Mouse (Mus musculus): ENCODE results near the gene Dennd5a. TPM values are rescaled to one million over a fixed set of nuclear protein-coding genes. Genes with fewer than 3 reads are reported as not detected.

Dennd5a gene
- polyA plus RNA-seq, 1 experiment from 2014 or later, result 15.3 TPM

- Histone ChIP-seq H3K36me3 (ENCODE audit: control insufficient read depth, insufficient read depth) (peaks cover 24% of the 10 kb centered on the region), H3K9ac (ENCODE audit: low read depth, low read length) (no peak overlapping the region), H3K4me3 (ENCODE audit: low read depth, low read length) (no peak overlapping the region), H3K4me1 (replicated peaks; ENCODE audit: control insufficient read depth, insufficient read depth, low read length) (no peaks in the 10 kb centered on the region), H3K9me3 (ENCODE audit: control insufficient read depth) (no peaks in the 10 kb centered on the region), H3K27ac (ENCODE audit: low read depth, low read length) (no peak overlapping the region), H3K4me2 (replicated peaks; ENCODE audit: low read depth) (no peak overlapping the region), H3K27me3 (replicated peaks; ENCODE audit: control insufficient read depth, insufficient read depth, low read length) (no peaks in the 10 kb centered on the region)
- no peak for ATAC-seq
- peak; percentile 90 for TF ChIP-seq CTCF (IDR thresholded peaks at IDR 0.05; ENCODE audit: low read depth)
- 42% methylated on average over 3 of the region's 3 CpGs for WGBS
These were observed 67.7 kb downstream of the Dennd5a start for GRCm38 (mm10) chr7:109892530-109892929.

- Histone ChIP-seq H3K4me2 (replicated peaks; ENCODE audit: low read depth) (no peak overlapping the region), H3K9me3 (ENCODE audit: control insufficient read depth) (no peaks in the 10 kb centered on the region), H3K4me3 (ENCODE audit: low read depth, low read length) (no peak overlapping the region), H3K9ac (ENCODE audit: low read depth, low read length) (no peak overlapping the region), H3K36me3 (ENCODE audit: control insufficient read depth, insufficient read depth) (peaks cover 21% of the 10 kb centered on the region), H3K27ac (ENCODE audit: low read depth, low read length) (no peak overlapping the region), H3K27me3 (replicated peaks; ENCODE audit: control insufficient read depth, insufficient read depth, low read length) (no peaks in the 10 kb centered on the region), H3K4me1 (replicated peaks; ENCODE audit: control insufficient read depth, insufficient read depth, low read length) (no peaks in the 10 kb centered on the region)
- TF ChIP-seq CTCF (IDR thresholded peaks at IDR 0.05; ENCODE audit: low read depth), result no peak
- 77% methylated on average over 4 of the region's 4 CpGs for WGBS
- ATAC-seq, result no peak
These were observed 68.5 kb downstream of the Dennd5a start for GRCm38 (mm10) chr7:109891786-109892185.

DNA sequence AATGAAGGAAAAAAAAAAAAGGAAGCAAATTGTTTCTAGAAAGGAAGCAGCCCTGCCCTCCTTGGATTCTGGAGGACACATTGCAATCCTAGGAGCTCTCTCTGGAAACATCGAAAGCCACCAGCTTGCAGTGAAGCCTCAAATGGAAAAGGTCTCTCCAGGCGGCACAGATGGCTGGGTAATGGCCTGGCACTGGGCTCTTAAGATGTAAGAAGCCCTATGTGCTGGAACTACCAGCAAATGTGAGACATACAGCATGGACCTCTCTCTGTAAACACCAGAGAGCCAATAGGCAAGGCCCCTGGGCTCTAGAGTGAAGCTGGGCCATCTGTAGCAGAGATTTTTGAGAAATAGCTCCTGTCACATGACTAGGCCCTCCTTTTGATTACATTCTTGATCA is 70.0 kb downstream of the Dennd5a start:
- Histone ChIP-seq H3K27ac (ENCODE audit: low read depth, low read length) (no peak overlapping the region), H3K27me3 (replicated peaks; ENCODE audit: control insufficient read depth, insufficient read depth, low read length) (no peaks in the 10 kb centered on the region), H3K4me1 (replicated peaks; ENCODE audit: control insufficient read depth, insufficient read depth, low read length) (no peaks in the 10 kb centered on the region), H3K4me3 (ENCODE audit: low read depth, low read length) (no peak overlapping the region), H3K9ac (ENCODE audit: low read depth, low read length) (no peak overlapping the region), H3K4me2 (replicated peaks; ENCODE audit: low read depth) (no peak overlapping the region), H3K9me3 (ENCODE audit: control insufficient read depth) (no peaks in the 10 kb centered on the region), H3K36me3 (ENCODE audit: control insufficient read depth, insufficient read depth) (peaks cover 16% of the 10 kb centered on the region)
- ATAC-seq, result no peak
- TF ChIP-seq CTCF (IDR thresholded peaks at IDR 0.05; ENCODE audit: low read depth), result no peak
- 89% methylated on average over 2 of the region's 2 CpGs for WGBS

GRCm38 (mm10) chr7:109889300-109889699 is 71.0 kb downstream of the Dennd5a start:
- TF ChIP-seq CTCF (IDR thresholded peaks at IDR 0.05; ENCODE audit: low read depth), result peak; percentile 23; the same call in 1 of the 2 replicates
- H3K4me1 ChIP-seq (replicated peaks; ENCODE audit: control insufficient read depth, insufficient read depth, low read length), result no peaks in the 10 kb centered on the region
- H3K4me3 ChIP-seq (ENCODE audit: low read depth, low read length), result no peak overlapping the region
- H3K4me2 ChIP-seq (replicated peaks; ENCODE audit: low read depth), result no peak overlapping the region
- no peak for ATAC-seq
- no peaks in the 10 kb centered on the region for H3K9me3 ChIP-seq (ENCODE audit: control insufficient read depth)
- H3K36me3 ChIP-seq (ENCODE audit: control insufficient read depth, insufficient read depth), result peaks cover 11% of the 10 kb centered on the region; the same call in 1 of the 2 replicates
- H3K9ac ChIP-seq (ENCODE audit: low read depth, low read length), result no peak overlapping the region
- no peaks in the 10 kb centered on the region for H3K27me3 ChIP-seq (replicated peaks; ENCODE audit: control insufficient read depth, insufficient read depth, low read length)
- no peak overlapping the region for H3K27ac ChIP-seq (ENCODE audit: low read depth, low read length)
- 77% methylated on average over 5 of the region's 5 CpGs for WGBS

- no peak; the same call in 1 of the 2 replicates for TF ChIP-seq CTCF (IDR thresholded peaks at IDR 0.05; ENCODE audit: low read depth)
- Histone ChIP-seq H3K4me2 (replicated peaks; ENCODE audit: low read depth) (no peak overlapping the region), H3K9me3 (ENCODE audit: control insufficient read depth) (no peaks in the 10 kb centered on the region), H3K36me3 (ENCODE audit: control insufficient read depth, insufficient read depth) (peaks cover 4% of the 10 kb centered on the region; the same call in 1 of the 2 replicates), H3K4me3 (ENCODE audit: low read depth, low read length) (no peak overlapping the region), H3K9ac (ENCODE audit: low read depth, low read length) (no peak overlapping the region), H3K4me1 (replicated peaks; ENCODE audit: control insufficient read depth, insufficient read depth, low read length) (no peaks in the 10 kb centered on the region), H3K27ac (ENCODE audit: low read depth, low read length) (no peak overlapping the region), H3K27me3 (replicated peaks; ENCODE audit: control insufficient read depth, insufficient read depth, low read length) (no peaks in the 10 kb centered on the region)
- ATAC-seq, result no peak
- WGBS, result 76% methylated on average over 1 of the region's 1 CpGs
These were observed 74.0 kb downstream of the Dennd5a start for GRCm38 (mm10) chr7:109886249-109886648.

DNA sequence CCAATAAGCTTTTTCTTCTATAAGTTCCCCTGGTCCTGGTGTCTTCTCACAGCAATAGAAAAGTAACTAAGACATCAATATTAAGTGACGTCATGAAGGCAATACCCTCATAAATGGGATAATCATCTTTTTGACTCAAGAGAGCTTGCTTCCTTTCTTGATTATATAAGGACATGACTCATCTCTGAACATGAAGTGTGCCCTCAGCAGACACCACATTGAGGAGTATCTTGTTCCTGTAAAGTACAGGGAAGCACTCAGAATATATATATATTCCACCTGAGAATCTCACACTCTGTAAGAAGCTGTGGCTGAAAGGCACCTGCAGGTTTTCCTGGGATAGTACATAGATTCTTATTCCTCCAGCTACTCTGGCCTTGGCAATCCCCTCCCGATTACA is 77.7 kb downstream of the Dennd5a start:
- no peak overlapping the region for H3K4me2 ChIP-seq (replicated peaks; ENCODE audit: low read depth)
- no peaks in the 10 kb centered on the region for H3K27me3 ChIP-seq (replicated peaks; ENCODE audit: control insufficient read depth, insufficient read depth, low read length)
- H3K9ac ChIP-seq (ENCODE audit: low read depth, low read length), result no peak overlapping the region
- H3K36me3 ChIP-seq (ENCODE audit: control insufficient read depth, insufficient read depth), result no peaks in the 10 kb centered on the region
- no peak overlapping the region for H3K27ac ChIP-seq (ENCODE audit: low read depth, low read length)
- ATAC-seq, result no peak
- 75% methylated on average over 2 of the region's 2 CpGs for WGBS
- H3K9me3 ChIP-seq (ENCODE audit: control insufficient read depth), result no peaks in the 10 kb centered on the region
- TF ChIP-seq CTCF (IDR thresholded peaks at IDR 0.05; ENCODE audit: low read depth), result no peak
- no peaks in the 10 kb centered on the region for H3K4me1 ChIP-seq (replicated peaks; ENCODE audit: control insufficient read depth, insufficient read depth, low read length)
- H3K4me3 ChIP-seq (ENCODE audit: low read depth, low read length), result no peak overlapping the region

DNA sequence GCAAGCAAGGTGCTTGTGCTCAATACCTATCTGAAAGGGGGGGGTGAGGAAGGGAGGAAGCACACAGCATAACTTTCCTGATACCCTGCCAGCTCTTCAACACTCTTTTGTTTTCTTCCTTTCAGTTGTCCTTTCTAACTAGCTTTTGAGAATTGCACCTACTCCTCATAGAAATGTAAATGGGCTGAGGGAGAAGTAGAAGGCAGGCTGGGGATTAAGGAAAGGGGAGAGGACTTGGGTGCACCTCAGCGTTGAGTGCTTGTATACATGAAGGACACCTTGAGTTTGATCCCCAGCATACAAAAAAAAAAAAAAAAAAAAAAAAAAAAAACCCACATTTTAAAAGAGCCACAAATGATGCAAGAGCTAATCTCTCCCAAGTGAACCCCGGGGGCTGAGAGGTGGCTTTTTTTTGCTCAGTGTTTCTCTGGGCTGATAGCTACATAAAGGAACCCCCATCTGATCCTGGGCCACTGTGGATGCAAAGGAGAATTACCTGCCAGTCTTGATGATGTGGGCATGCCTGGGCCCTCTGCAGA is 78.6 kb downstream of the Dennd5a start:
- no peak for ATAC-seq
- Histone ChIP-seq H3K27ac (ENCODE audit: low read depth, low read length) (no peak overlapping the region), H3K9me3 (ENCODE audit: control insufficient read depth) (no peaks in the 10 kb centered on the region), H3K4me2 (replicated peaks; ENCODE audit: low read depth) (no peak overlapping the region), H3K36me3 (ENCODE audit: control insufficient read depth, insufficient read depth) (no peaks in the 10 kb centered on the region), H3K27me3 (replicated peaks; ENCODE audit: control insufficient read depth, insufficient read depth, low read length) (no peaks in the 10 kb centered on the region), H3K4me3 (ENCODE audit: low read depth, low read length) (no peak overlapping the region), H3K9ac (ENCODE audit: low read depth, low read length) (no peak overlapping the region), H3K4me1 (replicated peaks; ENCODE audit: control insufficient read depth, insufficient read depth, low read length) (no peaks in the 10 kb centered on the region)
- TF ChIP-seq CTCF (IDR thresholded peaks at IDR 0.05; ENCODE audit: low read depth), result no peak
- 50% methylated on average over 2 of the region's 2 CpGs for WGBS

All from intestine, postnatal 0 days (tissue).